Mouse (Mus musculus): ENCODE results near the gene Polr2c. TPM values are rescaled to one million over a fixed set of nuclear protein-coding genes. Genes with fewer than 3 reads are reported as not detected.
A peak's percentile ranks its signal among the peaks of the same experiment; 100 is the strongest.

The Polr2c gene
- polyA plus RNA-seq, 1 experiment from 2014 or later: 103 TPM

DNA sequence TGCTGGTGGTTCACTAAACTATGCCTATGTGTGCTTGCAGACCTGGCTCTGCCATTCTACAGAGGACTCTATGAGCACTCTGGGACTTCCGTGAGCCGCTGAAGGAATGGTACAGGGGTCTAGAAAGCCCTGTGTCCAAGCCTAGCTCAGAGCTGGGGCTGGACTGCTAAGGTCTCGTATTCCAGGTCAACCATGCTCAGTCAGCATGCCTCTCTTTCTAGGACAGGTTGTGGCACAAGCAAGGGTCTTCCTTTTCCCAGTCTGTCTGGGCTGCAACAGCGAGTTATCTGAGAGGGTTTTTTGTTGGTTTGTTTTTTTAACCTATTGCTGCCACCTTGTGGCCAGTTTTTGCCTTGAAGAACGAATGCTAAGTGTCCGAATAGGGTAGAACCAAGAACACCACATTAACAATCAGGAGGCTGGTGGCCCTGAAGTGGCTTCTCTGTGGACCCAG, 44.6 kb upstream of the Polr2c start:
- no peaks in the 10 kb centered on the region for H3K4me1 ChIP-seq (ENCODE audit: insufficient read depth, low read depth, low read length)
- TF ChIP-seq EP300 (IDR thresholded peaks at IDR 0.05): no peak
- TF ChIP-seq CTCF (IDR thresholded peaks at IDR 0.05): peak; percentile 78
- no peak overlapping the region for H3K27ac ChIP-seq (ENCODE audit: low read length)
- ATAC-seq (peak; percentile 69), DNase-seq (ENCODE audit: low spot score) (peak; percentile 89)
- H3K9me3 ChIP-seq (ENCODE audit: low read length): no peaks in the 10 kb centered on the region
- no peak overlapping the region for H3K4me3 ChIP-seq (ENCODE audit: low read depth, low read length)
- no peak overlapping the region for H3K4me2 ChIP-seq (replicated peaks; ENCODE audit: low read depth, low read length)
- H3K27me3 ChIP-seq (replicated peaks; ENCODE audit: insufficient read depth, low read length): no peaks in the 10 kb centered on the region
- H3K36me3 ChIP-seq (ENCODE audit: insufficient read depth, low read length): no peaks in the 10 kb centered on the region
- WGBS: 29% methylated on average over 6 of the region's 6 CpGs
- H3K9ac ChIP-seq (replicated peaks; ENCODE audit: low read depth): no peak overlapping the region

DNA sequence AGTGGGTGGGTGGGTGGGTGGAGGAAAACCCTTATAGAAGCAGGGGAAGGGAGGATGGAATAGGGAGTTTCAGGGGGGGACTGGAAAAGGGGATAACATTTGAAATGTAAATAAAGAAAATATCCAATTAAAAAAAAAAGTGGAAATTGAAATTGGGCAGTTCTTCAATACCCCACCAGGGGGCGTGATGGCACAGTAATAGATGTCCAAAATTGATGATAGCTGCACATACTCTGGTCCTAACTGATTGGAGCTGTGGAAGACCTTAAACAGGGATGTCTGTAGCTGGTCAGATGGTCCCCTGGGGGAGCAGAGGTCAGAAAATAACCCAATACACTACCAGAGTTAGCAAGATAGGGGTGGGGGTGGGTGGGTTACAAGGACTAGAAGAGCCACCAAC, 42.7 kb upstream of the Polr2c start:
- no peak overlapping the region for H3K27ac ChIP-seq (ENCODE audit: low read length)
- 0% methylated on average over 1 of the region's 1 CpGs for WGBS
- no peak overlapping the region for H3K4me2 ChIP-seq (replicated peaks; ENCODE audit: low read depth, low read length)
- no peaks in the 10 kb centered on the region for H3K4me1 ChIP-seq (ENCODE audit: insufficient read depth, low read depth, low read length)
- DNase-seq (ENCODE audit: low spot score): peak; percentile 59
- H3K9ac ChIP-seq (replicated peaks; ENCODE audit: low read depth): no peak overlapping the region
- H3K9me3 ChIP-seq (ENCODE audit: low read length): no peaks in the 10 kb centered on the region
- H3K36me3 ChIP-seq (ENCODE audit: insufficient read depth, low read length): no peaks in the 10 kb centered on the region
- no peak overlapping the region for H3K4me3 ChIP-seq (ENCODE audit: low read depth, low read length)
- H3K27me3 ChIP-seq (replicated peaks; ENCODE audit: insufficient read depth, low read length): no peaks in the 10 kb centered on the region
- no peak for ATAC-seq
- TF ChIP-seq CTCF (IDR thresholded peaks at IDR 0.05) (peak; percentile 71), EP300 (IDR thresholded peaks at IDR 0.05) (no peak)

DNA sequence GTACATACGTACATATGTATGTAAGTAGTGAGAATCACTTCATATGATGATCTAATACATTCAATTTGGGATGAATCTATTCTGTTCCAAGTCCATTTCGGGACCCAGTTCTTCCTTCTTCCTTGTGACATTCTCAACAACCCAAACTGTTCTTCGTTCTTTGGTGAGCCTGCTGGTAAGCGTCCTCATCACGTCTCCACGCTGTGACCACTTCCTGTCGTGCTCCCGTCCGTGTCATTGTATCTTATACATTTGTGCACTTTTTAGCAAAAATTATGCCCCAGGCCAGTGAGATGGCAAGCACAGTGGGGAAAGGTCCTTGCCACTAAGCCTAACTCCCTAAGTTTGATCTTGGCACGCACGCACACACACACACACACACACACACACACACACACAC, 39.3 kb upstream of the Polr2c start:
- H3K9ac ChIP-seq (replicated peaks; ENCODE audit: low read depth): no peak overlapping the region
- 79% methylated on average over 11 of the region's 11 CpGs for WGBS
- no peak overlapping the region for H3K4me3 ChIP-seq (ENCODE audit: low read depth, low read length)
- no peaks in the 10 kb centered on the region for H3K4me1 ChIP-seq (ENCODE audit: insufficient read depth, low read depth, low read length)
- H3K36me3 ChIP-seq (ENCODE audit: insufficient read depth, low read length): peaks cover 7% of the 10 kb centered on the region
- no peaks in the 10 kb centered on the region for H3K27me3 ChIP-seq (replicated peaks; ENCODE audit: insufficient read depth, low read length)
- no peak for TF ChIP-seq CTCF (IDR thresholded peaks at IDR 0.05)
- no peak for TF ChIP-seq EP300 (IDR thresholded peaks at IDR 0.05)
- no peaks in the 10 kb centered on the region for H3K9me3 ChIP-seq (ENCODE audit: low read length)
- DNase-seq (ENCODE audit: low spot score) (no peak), ATAC-seq (no peak)
- H3K4me2 ChIP-seq (replicated peaks; ENCODE audit: low read depth, low read length): no peak overlapping the region
- H3K27ac ChIP-seq (ENCODE audit: low read length): no peak overlapping the region

DNA sequence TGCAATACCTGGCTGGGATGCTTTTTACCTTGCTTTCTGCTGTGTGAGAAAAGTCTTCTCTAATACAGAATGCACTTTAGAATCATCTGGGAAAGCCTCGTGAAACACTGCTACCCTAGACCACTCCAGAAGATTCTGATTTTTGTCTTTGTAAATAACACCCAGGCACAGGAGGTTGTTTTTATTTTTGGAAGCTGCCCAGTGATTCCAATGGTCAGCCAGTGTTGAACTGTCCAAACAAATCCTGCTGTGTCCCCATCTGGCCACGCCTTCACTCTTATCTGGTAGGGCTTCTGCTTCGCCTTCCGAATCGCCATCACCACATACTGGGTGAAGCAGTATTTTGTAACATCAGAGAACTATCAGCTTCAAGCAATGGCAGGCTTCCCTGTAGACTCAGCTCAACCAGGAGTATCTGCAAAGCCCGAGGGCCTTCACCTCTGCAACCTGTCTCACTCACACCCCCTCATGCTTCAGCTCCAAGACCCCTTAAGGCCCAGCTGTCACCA, 37.5 kb upstream of the Polr2c start:
- DNase-seq (ENCODE audit: low spot score) (no peak), ATAC-seq (no peak)
- H3K27me3 ChIP-seq (replicated peaks; ENCODE audit: insufficient read depth, low read length): no peaks in the 10 kb centered on the region
- 61% methylated on average over 6 of the region's 6 CpGs for WGBS
- no peak overlapping the region for H3K9ac ChIP-seq (replicated peaks; ENCODE audit: low read depth)
- H3K36me3 ChIP-seq (ENCODE audit: insufficient read depth, low read length): peaks cover 22% of the 10 kb centered on the region
- H3K4me2 ChIP-seq (replicated peaks; ENCODE audit: low read depth, low read length): no peak overlapping the region
- no peak overlapping the region for H3K4me3 ChIP-seq (ENCODE audit: low read depth, low read length)
- no peaks in the 10 kb centered on the region for H3K4me1 ChIP-seq (ENCODE audit: insufficient read depth, low read depth, low read length)
- no peaks in the 10 kb centered on the region for H3K9me3 ChIP-seq (ENCODE audit: low read length)
- no peak for TF ChIP-seq CTCF (IDR thresholded peaks at IDR 0.05)
- TF ChIP-seq EP300 (IDR thresholded peaks at IDR 0.05): no peak
- no peak overlapping the region for H3K27ac ChIP-seq (ENCODE audit: low read length)

DNA sequence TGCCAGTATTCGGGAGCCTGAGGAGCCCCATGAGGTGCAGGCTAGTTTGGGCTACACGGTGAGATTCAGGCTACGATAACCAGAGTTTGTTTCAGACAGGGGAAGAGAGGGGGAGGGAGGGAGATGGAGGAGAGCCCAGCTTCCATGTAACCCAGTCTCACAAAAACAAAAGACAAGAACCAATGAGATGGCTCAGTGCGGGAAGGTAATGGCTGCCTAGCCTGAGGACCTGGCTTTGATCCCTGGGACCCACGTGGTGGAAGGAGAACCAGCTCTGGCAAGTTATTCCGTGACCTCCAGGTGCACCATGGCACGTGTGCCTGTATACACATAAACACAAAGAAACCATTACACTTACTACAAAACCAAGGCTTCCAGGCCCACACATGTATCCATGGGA, 36.7 kb upstream of the Polr2c start:
- TF ChIP-seq EP300 (IDR thresholded peaks at IDR 0.05) (no peak), CTCF (IDR thresholded peaks at IDR 0.05) (no peak)
- H3K36me3 ChIP-seq (ENCODE audit: insufficient read depth, low read length): peaks cover 26% of the 10 kb centered on the region
- no peak for ATAC-seq
- H3K4me3 ChIP-seq (ENCODE audit: low read depth, low read length): no peak overlapping the region
- no peak overlapping the region for H3K4me2 ChIP-seq (replicated peaks; ENCODE audit: low read depth, low read length)
- no peaks in the 10 kb centered on the region for H3K9me3 ChIP-seq (ENCODE audit: low read length)
- H3K27me3 ChIP-seq (replicated peaks; ENCODE audit: insufficient read depth, low read length): no peaks in the 10 kb centered on the region
- WGBS: 86% methylated on average over 7 of the region's 7 CpGs
- no peaks in the 10 kb centered on the region for H3K4me1 ChIP-seq (ENCODE audit: insufficient read depth, low read depth, low read length)
- no peak overlapping the region for H3K27ac ChIP-seq (ENCODE audit: low read length)
- H3K9ac ChIP-seq (replicated peaks; ENCODE audit: low read depth): no peak overlapping the region
- DNase-seq (ENCODE audit: low spot score): no peak

DNA sequence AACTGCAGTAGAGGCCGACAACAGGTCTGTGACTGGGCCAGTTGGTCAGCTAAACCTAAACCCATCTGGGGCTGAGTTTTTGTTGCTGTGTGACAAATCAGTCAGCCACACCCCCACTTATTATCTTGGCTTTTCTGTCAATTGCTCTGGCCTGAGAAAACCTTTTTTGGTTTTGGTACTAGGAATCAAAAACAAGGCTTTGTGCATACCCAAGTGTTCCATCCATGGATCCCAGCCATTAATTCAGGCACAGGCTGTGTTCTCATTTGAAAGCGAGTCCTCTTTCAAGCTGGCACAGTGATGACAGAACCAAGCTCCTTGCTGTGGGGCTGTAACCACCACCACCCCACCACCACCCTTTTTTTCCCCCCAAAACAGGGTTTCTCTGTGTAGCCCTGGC, 35.9 kb upstream of the Polr2c start:
- Histone ChIP-seq H3K4me1 (ENCODE audit: insufficient read depth, low read depth, low read length) (no peaks in the 10 kb centered on the region), H3K9ac (replicated peaks; ENCODE audit: low read depth) (no peak overlapping the region), H3K36me3 (ENCODE audit: insufficient read depth, low read length) (peaks cover 26% of the 10 kb centered on the region), H3K4me3 (ENCODE audit: low read depth, low read length) (no peak overlapping the region), H3K4me2 (replicated peaks; ENCODE audit: low read depth, low read length) (no peak overlapping the region), H3K27me3 (replicated peaks; ENCODE audit: insufficient read depth, low read length) (no peaks in the 10 kb centered on the region), H3K27ac (ENCODE audit: low read length) (no peak overlapping the region), H3K9me3 (ENCODE audit: low read length) (no peaks in the 10 kb centered on the region)
- TF ChIP-seq CTCF (IDR thresholded peaks at IDR 0.05) (no peak), EP300 (IDR thresholded peaks at IDR 0.05) (no peak)
- DNase-seq (ENCODE audit: low spot score) (no peak), ATAC-seq (no peak)
- WGBS: 93% methylated on average over 2 of the region's 2 CpGs
